Mouse (Mus musculus) urinary bladder, adult 2 months (tissue): Measurements from ENCODE around the gene Ostc. TPM values are rescaled to one million over a fixed set of nuclear protein-coding genes. Genes with fewer than 3 reads are reported as not detected.

Experiments
- DNase-seq: peaks from one replicate; pipeline ENCODE4 v3.0.0; 2022; ENCODE audit warnings: low spot score
- polyA plus RNA-seq: library from polyadenylated mRNA; depleted of rRNA; stranded (reverse); fragments of >200 nt; gene quantifications from 2 replicates; pipeline ENCODE4 v1.2.3, GENCODE M21; 2012

The Ostc gene
- polyA plus RNA-seq, 1 experiment, result 103 TPM

DNA sequence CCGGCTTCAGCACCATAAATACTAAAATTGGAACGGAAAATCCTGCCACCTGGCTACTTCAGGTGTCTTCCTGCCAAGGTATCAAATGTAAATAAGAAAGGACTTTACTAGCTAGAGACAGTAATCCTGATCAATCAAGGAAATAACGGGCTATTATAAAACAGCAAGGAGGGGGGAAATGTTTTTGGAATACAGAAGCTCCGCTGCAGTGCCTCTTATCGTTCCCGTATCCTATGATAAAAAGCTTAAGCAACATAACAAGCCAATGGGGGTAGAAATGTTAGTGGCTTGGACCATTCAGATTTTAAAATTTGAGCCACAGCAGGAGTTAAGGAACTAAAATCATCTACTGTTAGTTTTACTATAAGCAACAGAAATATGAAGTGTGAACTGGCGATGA, 859 bp upstream of the Ostc start:
- DNase-seq, result no peak

DNA sequence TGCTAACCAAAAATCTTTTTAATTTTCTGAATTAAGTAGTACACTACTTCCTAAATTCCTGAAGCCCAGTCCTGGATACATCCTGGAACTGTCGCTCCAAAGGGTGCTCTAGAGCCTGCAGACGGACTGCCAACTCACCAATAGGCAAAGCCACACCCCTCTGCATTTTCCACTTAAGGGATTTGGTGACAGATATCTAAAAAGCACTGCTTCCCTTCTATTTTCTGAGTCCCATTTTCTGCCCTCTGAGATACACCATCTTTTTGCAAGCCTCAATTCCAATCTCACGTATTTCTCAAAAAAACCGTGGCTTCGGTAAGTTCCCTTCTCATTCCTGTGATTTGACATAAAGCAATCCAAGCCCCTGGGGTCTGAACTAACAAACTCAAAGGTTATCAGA, 715 bp downstream of the Ostc start:
- no peak for DNase-seq

GRCm38 (mm10) chr3:130702289-130702688, 7.0 kb downstream of the Ostc start:
- no peak for DNase-seq

GRCm38 (mm10) chr3:130697622-130698021, 11.6 kb downstream of the Ostc start:
- no peak for DNase-seq

- no peak for DNase-seq
Observed at GRCm38 (mm10) chr3:130694705-130695104, 14.5 kb downstream of the Ostc start.

DNA sequence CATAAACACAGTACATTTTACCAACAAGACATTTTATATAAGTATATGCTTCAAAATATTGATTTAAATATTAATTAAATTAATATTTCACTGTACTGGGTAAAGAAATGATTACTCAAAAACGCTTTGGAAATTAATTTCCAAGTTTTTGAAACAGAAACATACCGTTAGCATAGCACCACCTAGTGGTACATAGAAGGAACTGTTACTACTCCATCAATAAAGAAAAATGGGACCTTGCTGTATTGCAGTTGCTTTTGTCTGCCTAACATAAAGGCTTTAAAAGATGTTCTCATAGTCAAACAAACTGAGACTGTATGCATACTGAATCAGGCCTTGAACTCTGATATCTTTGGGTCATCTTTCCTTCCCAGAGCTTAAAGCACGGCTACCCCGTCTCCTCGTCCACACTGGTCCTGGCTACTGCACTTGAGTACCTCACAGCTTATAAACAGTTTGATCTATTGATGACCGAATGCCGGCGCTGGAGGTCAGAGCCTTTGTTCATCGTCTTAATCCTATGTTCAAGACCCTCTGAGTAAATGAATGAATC, 15.1 kb downstream of the Ostc start:
- DNase-seq, result no peak

GRCm38 (mm10) chr3:130691596-130692170, 17.6 kb downstream of the Ostc start:
- DNase-seq, result no peak

DNA sequence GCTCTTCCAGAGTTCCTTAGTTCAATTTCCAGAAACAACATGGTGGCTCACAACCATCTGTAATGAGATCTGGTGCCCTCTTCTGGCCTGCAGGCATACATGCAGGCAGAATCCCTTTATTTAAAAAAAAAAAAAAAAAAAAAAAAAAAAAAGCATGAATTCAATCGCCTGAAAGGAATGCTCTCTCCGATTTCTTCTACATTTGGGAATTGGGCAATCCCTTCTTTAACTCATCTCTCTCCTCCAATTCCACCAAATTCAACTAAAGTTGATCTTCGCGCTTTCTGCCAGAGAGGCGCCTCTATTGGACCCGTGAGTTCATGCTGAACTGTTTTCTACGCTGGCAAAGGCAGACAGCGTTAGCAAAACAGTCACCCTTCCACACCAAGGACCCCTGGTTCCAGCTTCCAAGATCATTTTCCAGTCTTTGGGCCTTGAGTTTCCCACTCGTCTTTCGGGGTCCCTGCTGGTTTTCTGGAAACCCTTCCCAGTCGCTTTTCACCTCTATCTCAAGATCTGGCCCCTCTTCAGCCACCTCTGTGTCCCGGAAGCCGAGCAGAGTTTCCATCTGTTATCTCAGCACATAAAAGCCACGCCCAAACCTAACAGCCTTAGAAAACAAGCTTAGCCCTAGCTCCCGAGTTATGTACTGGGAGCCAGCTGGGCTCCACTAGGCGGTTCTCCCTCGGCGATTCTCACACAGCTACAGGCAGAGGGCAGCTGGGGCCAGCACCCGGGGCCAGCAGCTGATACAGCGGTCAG, 18.2 kb downstream of the Ostc start:
- DNase-seq, result no peak

DNA sequence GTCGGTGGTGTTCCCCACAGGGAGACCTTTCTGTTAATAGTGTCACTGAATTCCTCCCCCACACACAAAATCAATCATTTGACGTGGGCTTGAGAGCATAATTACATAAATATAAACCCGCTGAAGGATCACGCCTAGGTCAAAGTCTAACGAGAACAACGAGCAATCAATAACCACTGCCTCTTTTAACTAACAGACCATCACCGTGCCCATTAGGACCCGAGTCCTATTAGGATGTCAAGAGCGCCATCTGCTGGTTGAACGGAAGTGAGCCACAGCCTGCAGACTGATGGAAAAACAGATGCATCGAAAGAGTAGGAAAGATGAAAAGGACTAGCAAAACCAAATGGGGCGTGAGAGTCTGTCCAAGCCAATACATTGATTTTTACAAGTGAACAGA, 19.6 kb downstream of the Ostc start:
- DNase-seq, result peak; percentile 36

- no peak for DNase-seq
Observed at GRCm38 (mm10) chr3:130687051-130687450, 22.2 kb downstream of the Ostc start.

DNA sequence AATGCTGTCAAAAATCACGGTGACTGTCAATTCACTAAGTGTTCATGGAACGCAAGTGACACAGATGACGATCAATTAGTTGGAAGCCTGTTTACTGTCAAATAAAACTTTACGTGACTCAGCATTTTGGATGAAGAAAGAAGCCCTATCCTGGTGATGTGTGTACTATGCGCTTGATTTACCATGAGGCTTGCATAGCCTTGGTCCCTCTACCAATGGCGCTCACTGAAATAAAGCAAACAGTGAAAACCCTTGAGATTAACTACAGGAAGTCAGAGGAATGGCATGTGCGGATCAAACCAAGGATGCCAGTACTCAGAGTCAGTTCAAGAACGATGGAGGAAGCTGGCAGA, 24.3 kb downstream of the Ostc start:
- DNase-seq, result no peak

GRCm38 (mm10) chr3:130684276-130685013, 24.8 kb downstream of the Ostc start:
- DNase-seq, result no peak

- DNase-seq, result no peak
Observed at GRCm38 (mm10) chr3:130683836-130684235, 25.4 kb downstream of the Ostc start.

GRCm38 (mm10) chr3:130682183-130682582, 27.1 kb downstream of the Ostc start:
- DNase-seq, result no peak

DNA sequence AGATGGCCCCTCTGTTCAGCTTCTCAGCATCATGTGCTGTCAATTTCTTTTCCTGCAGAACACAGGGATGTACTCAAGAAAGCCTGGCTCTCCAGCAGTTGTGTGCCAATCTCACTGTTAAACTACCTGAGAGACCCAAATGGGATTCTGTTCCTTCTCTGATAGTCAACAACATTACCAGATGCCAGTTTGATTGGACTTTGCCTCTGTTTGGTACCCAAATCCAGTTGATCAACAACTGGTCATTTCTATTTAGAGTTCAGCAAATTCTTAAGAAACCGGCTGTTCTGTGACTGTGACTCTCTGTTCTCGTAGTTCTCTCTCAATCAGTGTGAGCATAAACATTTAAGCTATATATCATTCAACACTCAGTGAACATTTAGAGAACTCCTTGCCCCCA, 28.0 kb downstream of the Ostc start:
- DNase-seq, result no peak

- DNase-seq, result no peak
Observed at GRCm38 (mm10) chr3:130677671-130678460, 31.4 kb downstream of the Ostc start.

- DNase-seq, result no peak
Observed at GRCm38 (mm10) chr3:130671291-130671690, 38.0 kb downstream of the Ostc start.

DNA sequence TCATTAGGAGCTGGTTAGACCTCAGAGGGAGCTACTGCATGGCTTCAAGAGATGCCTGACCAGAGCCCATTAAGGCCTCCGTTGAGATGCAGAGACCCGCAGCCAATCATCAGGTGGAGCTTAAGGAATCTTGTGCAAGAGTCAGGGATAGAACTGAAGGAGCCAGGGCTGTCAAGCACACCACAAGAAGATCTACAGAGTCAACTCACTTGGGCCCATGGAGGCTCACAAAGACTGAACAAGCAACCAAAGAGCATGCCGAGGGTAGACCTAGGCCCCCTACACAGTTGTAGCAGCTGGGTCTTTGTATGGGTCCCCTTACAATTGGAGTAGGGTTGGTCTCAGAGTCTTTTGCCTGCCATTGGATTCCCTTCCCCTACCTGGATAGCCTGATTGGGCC, 46.7 kb downstream of the Ostc start:
- DNase-seq, result no peak

DNA sequence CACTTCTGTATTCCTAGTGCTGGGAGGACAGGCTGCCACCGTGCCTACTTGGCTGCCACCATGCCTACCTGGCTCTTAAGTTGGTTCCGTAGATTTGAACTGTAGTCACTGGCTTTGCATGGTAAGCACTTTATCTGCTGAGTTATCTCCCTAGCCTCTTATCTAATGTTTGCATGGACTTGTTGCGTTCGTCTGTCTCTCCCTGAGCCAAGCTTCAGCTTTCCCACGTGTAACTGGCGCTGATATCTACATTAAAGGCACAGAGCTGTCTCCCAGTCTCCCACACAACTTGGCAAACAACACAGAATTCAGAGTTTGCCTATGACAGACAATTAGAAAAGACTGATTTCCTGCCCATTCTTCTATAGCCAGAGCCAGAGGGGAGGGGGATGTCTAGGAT, 48.6 kb downstream of the Ostc start:
- no peak for DNase-seq

- no peak for DNase-seq
Observed at GRCm38 (mm10) chr3:130649569-130649968, 59.7 kb downstream of the Ostc start.

GRCm38 (mm10) chr3:130646110-130646810, 63.0 kb downstream of the Ostc start:
- DNase-seq, result no peak
